Mouse (Mus musculus) liver, embryonic 14.5 days (tissue): ENCODE data around the gene Dusp1. TPM values are rescaled to one million over a fixed set of nuclear protein-coding genes. Genes with fewer than 3 reads are reported as not detected.

Experiments
- ATAC-seq: fragments of 200-750 bp; cut with Nextera tagmentation; 2 replicates; pipeline ENCODE4 v1.8.0; 2017; ENCODE audit warnings: moderate number of reproducible peaks, mild to moderate bottlenecking, moderate library complexity; ENCODE audit not compliant: insufficient read depth
- DNase-seq, 3 experiments: peaks; one replicate each; pipeline ENCODE4 v3.0.0-alpha.2; 2012 to 2013; ENCODE audit warnings: low read depth in 3 of 3, low spot score in 3 of 3
- H3K27ac ChIP-seq: fragments of 300-500 bp; sonication (generic); 2 replicates; pipeline ENCODE4 v1.5.1; 2014; ENCODE audit warnings: moderate library complexity, mild to moderate bottlenecking, control low read depth, inconsistent platforms
- H3K27me3 ChIP-seq: fragments of 300-500 bp; sonication (generic); 2 replicates; pipeline ENCODE4 v1.6.1; 2014; ENCODE audit warnings: mild to moderate bottlenecking, low read length, moderate library complexity; ENCODE audit not compliant: control insufficient read depth, insufficient read depth
- H3K36me3 ChIP-seq: fragments of 300-500 bp; sonication (generic); replicated peaks from 2 replicates; pipeline ENCODE4 v1.6.1; 2014; ENCODE audit warnings: low read depth; ENCODE audit not compliant: control insufficient read depth, insufficient read depth
- H3K4me1 ChIP-seq, 2 experiments: fragments of 200-500 bp in 1 of 2; fragments of 300-500 bp in 1 of 2; sonication (generic) in 1 of 2; replicated peaks; 2 replicates each; pipeline ENCODE4 v1.6.1; 2012 to 2014; ENCODE audit warnings: antibody characterized with exemption in 1 of 2, inconsistent platforms in 1 of 2, low read length in 1 of 2; ENCODE audit not compliant: control insufficient read depth in 2 of 2, insufficient read depth in 2 of 2
- H3K4me2 ChIP-seq: fragments of 300-500 bp; sonication (generic); 2 replicates; pipeline ENCODE4 v1.6.1; 2014; ENCODE audit warnings: low read depth, mild to moderate bottlenecking, control low read depth, moderate library complexity
- H3K4me3 ChIP-seq, 2 experiments: fragments of 200-500 bp in 1 of 2; fragments of 300-500 bp in 1 of 2; sonication (generic) in 1 of 2; 2 replicates each; pipeline ENCODE4 v1.5.1; 2012 to 2014; ENCODE audit warnings: low read depth in 2 of 2, low read length in 2 of 2, mild to moderate bottlenecking in 2 of 2, control low read depth in 1 of 2, inconsistent platforms in 1 of 2, moderate library complexity in 1 of 2; ENCODE audit not compliant: insufficient read depth in 1 of 2
- H3K9ac ChIP-seq: fragments of 300-500 bp; sonication (generic); replicated peaks from 2 replicates; pipeline ENCODE4 v1.6.1; 2014; ENCODE audit warnings: mild to moderate bottlenecking, control low read depth, moderate library complexity
- H3K9me3 ChIP-seq: fragments of 300-500 bp; sonication (generic); 2 replicates; pipeline ENCODE4 v1.6.1; 2016; ENCODE audit warnings: low read length, mixed read lengths; ENCODE audit not compliant: control insufficient read depth
- CTCF ChIP-seq: IDR thresholded peaks from 2 replicates; pipeline ENCODE4 v1.5.1; 2016; ENCODE audit warnings: antibody characterized with exemption, low read depth, control low read depth
- EP300 ChIP-seq: IDR thresholded peaks from 2 replicates; pipeline ENCODE4 v1.6.1; 2016; ENCODE audit warnings: antibody characterized with exemption, low read depth
- WGBS: fragments of 180-500 bp; shearing (Covaris S2); extraction: QIAGEN DNeasy Blood & Tissue Kit; methylation state at CpG from one replicate; pipeline ENCODE4 v1.1.7; 2014; ENCODE audit not compliant: insufficient replicate concordance; 5-methylcytosine and 5-hydroxymethylcytosine counted together
- polyA plus RNA-seq, 2 experiments: library from polyadenylated mRNA; depleted of rRNA in 1 of 2; stranded (reverse) in 1 of 2; unstranded in 1 of 2; fragments of >200 nt; fragmentation: Nextera tagmentation in 1 of 2; extraction: Ambion mirVana in 1 of 2; gene quantifications; 2 replicates each; pipeline versions ENCODE4 v1.2.1 to v1.2.3; 2012 to 2014

The Dusp1 gene
- polyA plus RNA-seq, 2 experiments: 25.0 to 25.9 TPM

GRCm38 (mm10) chr17:26577309-26577708 is 15.4 kb upstream of the Dusp1 start:
- Histone ChIP-seq H3K4me1 (peaks cover 5 to 8% of the 10 kb centered on the region in 2 experiments), H3K4me3 (no peak overlapping the region), H3K4me2 (no peak overlapping the region), H3K9me3 (no peaks in the 10 kb centered on the region), H3K36me3 (no peaks in the 10 kb centered on the region), H3K9ac (no peak overlapping the region), H3K27ac (no peak overlapping the region), H3K27me3 (no peaks in the 10 kb centered on the region)
- DNase-seq: no peak
- 80% methylated on average over 11 of the region's 11 CpGs for WGBS
- no peak for ATAC-seq
- TF ChIP-seq EP300 (no peak), CTCF (no peak)

- ATAC-seq (no peak), DNase-seq (no peak)
- TF ChIP-seq EP300 (no peak), CTCF (no peak)
These were observed 14.9 kb upstream of the Dusp1 start for GRCm38 (mm10) chr17:26576833-26577232.

GRCm38 (mm10) chr17:26575786-26576690 is 14.1 kb upstream of the Dusp1 start:
- no peak overlapping the region for H3K9ac ChIP-seq
- ATAC-seq: peak; percentile 66; the same call in 1 of the 2 replicates
- DNase-seq: no peak
- H3K4me2 ChIP-seq: no peak overlapping the region
- TF ChIP-seq CTCF (no peak), EP300 (no peak)
- H3K36me3 ChIP-seq: no peaks in the 10 kb centered on the region
- H3K27ac ChIP-seq: no peak overlapping the region; the same call in 1 of the 2 replicates
- no peaks in the 10 kb centered on the region for H3K9me3 ChIP-seq
- H3K4me3 ChIP-seq: no peak overlapping the region
- no peaks in the 10 kb centered on the region for H3K27me3 ChIP-seq
- 52% methylated on average over 12 of the region's 12 CpGs for WGBS
- peaks cover 8 to 12% of the 10 kb centered on the region in 2 experiments for H3K4me1 ChIP-seq

More at GRCm38 (mm10) chr17:26576833-26577232, 14.9 kb upstream of the Dusp1 start:
- Histone ChIP-seq H3K9me3 (no peaks in the 10 kb centered on the region), H3K4me1 (peaks cover 6 to 8% of the 10 kb centered on the region in 2 experiments), H3K36me3 (no peaks in the 10 kb centered on the region), H3K4me2 (no peak overlapping the region), H3K27me3 (no peaks in the 10 kb centered on the region), H3K4me3 (no peak overlapping the region), H3K27ac (no peak overlapping the region), H3K9ac (no peak overlapping the region)
- 80% methylated on average over 7 of the region's 7 CpGs for WGBS

GRCm38 (mm10) chr17:26574701-26575100 is 12.8 kb upstream of the Dusp1 start:
- H3K4me1 ChIP-seq: peaks cover 8 to 20% of the 10 kb centered on the region in 2 experiments
- 63% methylated on average over 5 of the region's 5 CpGs for WGBS

GRCm38 (mm10) chr17:26574118-26574517 is 12.2 kb upstream of the Dusp1 start:
- Histone ChIP-seq H3K4me3 (no peak overlapping the region), H3K27ac (no peak overlapping the region), H3K4me2 (no peak overlapping the region), H3K9me3 (no peaks in the 10 kb centered on the region), H3K36me3 (no peaks in the 10 kb centered on the region), H3K4me1 (peaks cover 8 to 20% of the 10 kb centered on the region in 2 experiments), H3K9ac (no peak overlapping the region), H3K27me3 (no peaks in the 10 kb centered on the region)
- TF ChIP-seq EP300 (no peak), CTCF (no peak)
- WGBS: 79% methylated on average over 11 of the region's 11 CpGs
- DNase-seq: no peak
- no peak for ATAC-seq

More at GRCm38 (mm10) chr17:26574701-26575100, 12.8 kb upstream of the Dusp1 start:
- no peak for DNase-seq
- H3K27me3 ChIP-seq: no peaks in the 10 kb centered on the region
- H3K4me3 ChIP-seq: no peak overlapping the region
- no peak overlapping the region for H3K9ac ChIP-seq
- no peaks in the 10 kb centered on the region for H3K36me3 ChIP-seq
- TF ChIP-seq CTCF: no peak
- TF ChIP-seq EP300: no peak
- no peak overlapping the region for H3K4me2 ChIP-seq
- ATAC-seq: no peak
- no peak overlapping the region for H3K27ac ChIP-seq
- no peaks in the 10 kb centered on the region for H3K9me3 ChIP-seq
